Mouse (Mus musculus) Muller cell, postnatal 12 days (primary cell): ENCODE data around the gene Nop2.
A peak's percentile ranks its signal among the peaks of the same experiment; 100 is the strongest.

Experiments
- DNase-seq: peaks from one replicate; pipeline ENCODE4 v3.0.0-alpha.2; 2015; ENCODE audit errors: inconsistent ontology term

The Nop2 gene

DNA sequence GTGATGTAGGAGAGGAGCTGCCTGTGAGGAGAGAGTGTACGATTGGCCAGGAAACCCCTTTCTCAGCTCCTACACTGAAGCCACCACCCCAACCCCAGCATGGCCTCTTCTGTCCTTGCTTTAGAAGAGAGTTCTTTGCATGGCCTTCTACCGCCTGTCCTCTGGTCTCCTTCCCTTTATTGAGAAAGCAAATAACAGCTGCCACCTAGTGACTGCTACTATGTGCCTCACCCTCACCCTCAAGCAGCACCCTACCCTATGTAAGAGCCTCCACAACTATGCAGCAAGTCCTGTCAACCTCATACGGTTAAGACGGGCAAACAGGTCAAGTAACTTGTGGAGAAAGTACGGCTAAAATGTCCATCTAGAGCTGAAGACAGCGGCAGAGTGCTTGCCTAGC lies 38.5 kb downstream of the Nop2 start:
- no peak for DNase-seq

GRCm38 (mm10) chr6:125172474-125172873 lies 40.8 kb downstream of the Nop2 start:
- DNase-seq, result no peak

DNA sequence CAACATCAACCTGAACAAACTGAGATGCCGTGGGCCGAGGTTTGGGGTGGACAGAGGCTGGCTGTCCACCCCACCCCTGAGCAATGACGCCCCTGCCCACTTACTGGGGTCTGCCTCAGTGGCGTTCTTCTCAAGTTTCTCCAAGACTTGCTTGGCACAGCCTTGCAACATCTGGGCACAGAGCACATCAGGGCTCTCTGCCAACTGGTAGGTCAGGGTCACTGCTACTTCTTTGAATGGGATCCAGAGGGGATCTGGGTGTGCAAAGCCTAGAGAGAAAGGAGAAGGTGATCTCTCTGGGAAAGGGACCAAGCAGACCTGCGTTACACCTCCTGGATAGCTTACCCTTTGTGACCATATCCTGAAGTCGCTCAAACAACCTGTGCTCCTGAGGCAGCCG lies 41.5 kb downstream of the Nop2 start:
- DNase-seq, result no peak

DNA sequence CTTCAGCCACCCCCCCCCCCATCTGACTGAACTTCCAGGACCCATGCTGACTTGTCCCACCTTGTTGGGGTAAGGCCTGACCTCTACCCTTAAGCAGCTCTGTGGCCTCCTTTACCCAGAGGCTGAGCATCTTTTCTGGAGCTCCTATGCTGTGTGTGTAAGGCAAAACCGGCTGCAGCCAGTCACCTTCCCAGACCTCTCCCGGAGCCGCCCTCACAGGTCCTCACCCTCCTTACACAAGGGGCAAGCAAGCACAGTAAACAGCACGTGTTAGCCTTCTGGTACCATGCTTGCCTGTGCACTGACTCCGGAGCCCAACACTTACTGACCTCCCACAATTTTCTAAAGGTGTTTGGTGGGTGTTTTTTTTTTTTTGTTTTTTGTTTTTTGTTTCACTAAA lies 43.8 kb downstream of the Nop2 start:
- DNase-seq, result no peak

DNA sequence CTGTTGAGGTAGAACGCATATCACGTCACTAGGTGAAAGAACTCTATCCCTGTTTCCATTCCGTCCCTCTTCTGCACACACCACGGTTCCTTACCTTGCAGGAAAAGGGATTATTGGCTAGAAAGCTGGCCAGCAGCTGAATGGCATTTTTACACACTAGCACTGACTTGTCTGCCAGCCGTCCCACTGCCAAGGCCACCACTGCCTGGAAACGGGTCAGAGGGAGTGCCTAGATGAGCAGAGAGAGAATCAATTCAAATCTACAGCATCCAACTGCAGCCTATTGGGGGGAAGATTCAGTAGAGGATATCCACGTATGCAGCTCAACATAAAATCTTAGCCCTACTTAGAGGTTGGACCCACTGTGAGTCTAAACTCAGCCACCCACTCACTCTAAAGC lies 47.9 kb downstream of the Nop2 start:
- no peak for DNase-seq

- DNase-seq, result no peak
Measured at GRCm38 (mm10) chr6:125182133-125182532, 50.4 kb downstream of the Nop2 start.

DNA sequence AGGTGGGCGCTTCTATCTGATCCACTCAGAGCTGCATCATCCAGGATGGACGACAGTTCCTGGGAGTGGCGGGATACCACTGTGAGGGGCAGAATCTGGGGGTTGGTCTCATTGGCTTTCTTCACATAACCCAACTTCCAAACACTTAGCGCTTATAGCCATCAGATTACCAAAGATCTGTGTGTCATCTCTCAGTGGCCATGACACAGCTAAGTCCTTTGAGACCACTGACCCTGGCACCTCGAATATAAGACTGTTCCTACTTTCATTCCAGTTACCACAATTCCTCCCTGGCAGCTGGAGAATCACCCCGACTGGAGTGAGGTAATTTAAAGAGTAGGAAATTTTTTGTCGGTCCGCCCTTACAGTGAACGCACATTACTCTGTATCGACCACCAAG lies 54.5 kb downstream of the Nop2 start:
- DNase-seq, result no peak

DNA sequence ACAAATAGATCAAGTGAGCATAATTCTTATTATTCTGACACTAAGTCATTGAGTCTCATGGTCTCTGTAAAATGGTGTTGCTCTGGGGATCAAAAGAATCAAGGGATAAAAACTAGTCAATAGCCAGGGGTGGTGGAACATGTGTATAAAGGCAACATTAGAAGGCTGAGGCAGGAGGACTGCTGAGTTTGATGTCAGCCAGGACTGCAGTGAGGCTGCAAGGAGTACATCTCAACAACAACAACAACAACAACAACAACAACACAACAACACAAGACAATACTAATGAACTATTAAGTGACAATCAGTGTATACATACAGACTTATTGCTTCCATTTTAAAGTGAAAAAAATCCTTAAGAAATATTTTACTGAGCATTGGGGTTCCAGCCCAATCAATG lies 59.1 kb downstream of the Nop2 start:
- no peak for DNase-seq

- DNase-seq, result peak; percentile 99
Measured at GRCm38 (mm10) chr6:125191332-125192015, 59.8 kb downstream of the Nop2 start, which contains the start of the genes Ncapd2 and Mrpl51. Gene Ncapd2 (minus strand): TSS chr6:125191701. Gene Mrpl51 (plus strand): TSS chr6:125191801.

DNA sequence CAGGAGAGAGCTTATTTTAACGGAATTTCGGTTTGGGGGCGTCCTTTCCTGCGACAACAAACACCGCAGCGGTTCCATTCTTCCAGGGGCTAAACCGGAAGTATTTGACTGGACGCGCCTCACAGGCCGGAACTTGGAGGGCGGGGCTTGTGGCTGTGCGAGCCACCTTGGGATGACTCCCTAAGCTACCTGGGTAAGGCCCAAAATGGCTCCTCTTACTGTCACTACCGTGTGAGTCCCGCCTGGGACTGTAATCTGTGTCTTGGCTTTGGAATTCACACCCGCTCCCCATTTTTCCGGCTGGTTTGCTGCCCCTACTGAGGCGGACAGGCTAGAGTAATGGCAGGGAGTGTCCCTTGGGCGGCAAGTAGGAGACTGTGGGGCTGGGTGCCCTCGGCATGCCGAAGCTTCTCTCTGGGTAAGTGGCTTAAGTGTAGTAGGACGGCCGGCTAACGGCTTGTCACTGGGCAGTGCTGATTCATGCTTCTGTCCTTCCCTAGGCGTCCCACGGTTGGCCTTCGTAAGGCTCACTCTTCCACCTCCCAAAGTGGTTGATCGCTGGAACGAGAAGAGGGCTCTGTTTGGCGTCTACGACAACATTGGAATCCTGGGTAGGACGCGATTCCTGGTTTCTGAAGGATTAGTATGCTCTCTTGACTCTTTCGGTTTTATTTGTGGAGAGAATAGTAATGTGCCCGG lies 60.5 kb downstream of the Nop2 start:
- peak; percentile 91 for DNase-seq

GRCm38 (mm10) chr6:125192841-125193240 lies 61.1 kb downstream of the Nop2 start:
- DNase-seq, result no peak

GRCm38 (mm10) chr6:125193390-125193789 lies 61.7 kb downstream of the Nop2 start:
- no peak for DNase-seq
